Mouse (Mus musculus) liver, embryonic 14.5 days (tissue): ENCODE results near the gene Gpr35. TPM values are rescaled to one million over a fixed set of nuclear protein-coding genes. Genes with fewer than 3 reads are reported as not detected.

ENCODE experiments used
- ATAC-seq: fragments of 200-750 bp; cut with Nextera tagmentation; 2 replicates; pipeline ENCODE4 v1.8.0; 2017; ENCODE audit warnings: moderate number of reproducible peaks, mild to moderate bottlenecking, moderate library complexity; ENCODE audit not compliant: insufficient read depth
- DNase-seq, 3 experiments: peaks; one replicate each; pipeline ENCODE4 v3.0.0-alpha.2; 2012 to 2013; ENCODE audit warnings: low read depth in 3 of 3, low spot score in 3 of 3
- H3K27ac ChIP-seq: fragments of 300-500 bp; sonication (generic); 2 replicates; pipeline ENCODE4 v1.5.1; 2014; ENCODE audit warnings: moderate library complexity, mild to moderate bottlenecking, control low read depth, inconsistent platforms
- H3K27me3 ChIP-seq: fragments of 300-500 bp; sonication (generic); 2 replicates; pipeline ENCODE4 v1.6.1; 2014; ENCODE audit warnings: mild to moderate bottlenecking, low read length, moderate library complexity; ENCODE audit not compliant: control insufficient read depth, insufficient read depth
- H3K36me3 ChIP-seq: fragments of 300-500 bp; sonication (generic); replicated peaks from 2 replicates; pipeline ENCODE4 v1.6.1; 2014; ENCODE audit warnings: low read depth; ENCODE audit not compliant: control insufficient read depth, insufficient read depth
- H3K4me1 ChIP-seq, 2 experiments: fragments of 200-500 bp in 1 of 2; fragments of 300-500 bp in 1 of 2; sonication (generic) in 1 of 2; replicated peaks; 2 replicates each; pipeline ENCODE4 v1.6.1; 2012 to 2014; ENCODE audit warnings: antibody characterized with exemption in 1 of 2, inconsistent platforms in 1 of 2, low read length in 1 of 2; ENCODE audit not compliant: control insufficient read depth in 2 of 2, insufficient read depth in 2 of 2
- H3K4me2 ChIP-seq: fragments of 300-500 bp; sonication (generic); 2 replicates; pipeline ENCODE4 v1.6.1; 2014; ENCODE audit warnings: low read depth, mild to moderate bottlenecking, control low read depth, moderate library complexity
- H3K4me3 ChIP-seq, 2 experiments: fragments of 200-500 bp in 1 of 2; fragments of 300-500 bp in 1 of 2; sonication (generic) in 1 of 2; 2 replicates each; pipeline ENCODE4 v1.5.1; 2012 to 2014; ENCODE audit warnings: low read depth in 2 of 2, low read length in 2 of 2, mild to moderate bottlenecking in 2 of 2, control low read depth in 1 of 2, inconsistent platforms in 1 of 2, moderate library complexity in 1 of 2; ENCODE audit not compliant: insufficient read depth in 1 of 2
- H3K9ac ChIP-seq: fragments of 300-500 bp; sonication (generic); replicated peaks from 2 replicates; pipeline ENCODE4 v1.6.1; 2014; ENCODE audit warnings: mild to moderate bottlenecking, control low read depth, moderate library complexity
- H3K9me3 ChIP-seq: fragments of 300-500 bp; sonication (generic); 2 replicates; pipeline ENCODE4 v1.6.1; 2016; ENCODE audit warnings: low read length, mixed read lengths; ENCODE audit not compliant: control insufficient read depth
- CTCF ChIP-seq: IDR thresholded peaks from 2 replicates; pipeline ENCODE4 v1.5.1; 2016; ENCODE audit warnings: antibody characterized with exemption, low read depth, control low read depth
- EP300 ChIP-seq: IDR thresholded peaks from 2 replicates; pipeline ENCODE4 v1.6.1; 2016; ENCODE audit warnings: antibody characterized with exemption, low read depth
- WGBS: fragments of 180-500 bp; shearing (Covaris S2); extraction: QIAGEN DNeasy Blood & Tissue Kit; methylation state at CpG from one replicate; pipeline ENCODE4 v1.1.7; 2014; ENCODE audit not compliant: insufficient replicate concordance; 5-methylcytosine and 5-hydroxymethylcytosine counted together
- polyA plus RNA-seq, 2 experiments: library from polyadenylated mRNA; depleted of rRNA in 1 of 2; stranded (reverse) in 1 of 2; unstranded in 1 of 2; fragments of >200 nt; fragmentation: Nextera tagmentation in 1 of 2; extraction: Ambion mirVana in 1 of 2; gene quantifications; 2 replicates each; pipeline versions ENCODE4 v1.2.1 to v1.2.3; 2012 to 2014

The Gpr35 gene
- polyA plus RNA-seq, 2 experiments = 0.40 to 0.76 TPM

DNA sequence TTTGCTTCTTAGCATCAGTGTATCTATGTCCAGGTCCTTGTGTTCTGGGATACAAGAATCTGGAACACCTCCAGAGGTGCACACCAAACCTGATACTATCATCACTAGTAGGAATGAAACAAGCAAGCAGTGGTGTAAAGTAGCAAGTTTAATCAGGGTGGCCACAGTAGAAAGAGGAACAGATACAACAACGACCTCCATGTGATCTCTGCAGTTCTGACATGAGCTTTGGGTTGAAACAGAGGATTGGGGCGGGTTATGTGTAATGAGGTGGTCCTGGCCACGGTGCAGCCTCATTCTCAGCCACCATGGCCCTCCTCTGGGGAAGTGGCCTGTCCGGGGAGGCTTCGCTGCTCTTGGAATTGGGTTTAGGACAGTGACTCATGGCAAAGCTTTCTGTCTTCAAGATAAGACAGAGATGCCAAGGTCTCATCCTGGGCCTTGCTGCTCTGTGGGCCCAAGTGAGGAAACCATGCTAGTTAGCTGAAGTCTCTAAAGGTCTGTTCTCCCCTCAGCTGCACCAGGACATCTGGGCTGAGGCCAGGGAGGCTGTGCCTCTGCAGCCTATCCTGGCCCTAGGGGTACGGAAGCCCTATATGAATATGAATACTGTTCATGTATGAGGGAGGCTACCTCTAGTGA, 41.7 kb downstream of the Gpr35 start:
- Histone ChIP-seq H3K4me1 (no peaks in the 10 kb centered on the region), H3K9me3 (no peaks in the 10 kb centered on the region), H3K9ac (no peak overlapping the region), H3K36me3 (no peaks in the 10 kb centered on the region), H3K27ac (no peak overlapping the region), H3K27me3 (no peaks in the 10 kb centered on the region), H3K4me3 (no peak overlapping the region), H3K4me2 (no peak overlapping the region)
- ATAC-seq (no peak), DNase-seq (no peak)
- WGBS = 55% methylated on average over 6 of the region's 6 CpGs
- TF ChIP-seq CTCF (no peak), EP300 (no peak)

DNA sequence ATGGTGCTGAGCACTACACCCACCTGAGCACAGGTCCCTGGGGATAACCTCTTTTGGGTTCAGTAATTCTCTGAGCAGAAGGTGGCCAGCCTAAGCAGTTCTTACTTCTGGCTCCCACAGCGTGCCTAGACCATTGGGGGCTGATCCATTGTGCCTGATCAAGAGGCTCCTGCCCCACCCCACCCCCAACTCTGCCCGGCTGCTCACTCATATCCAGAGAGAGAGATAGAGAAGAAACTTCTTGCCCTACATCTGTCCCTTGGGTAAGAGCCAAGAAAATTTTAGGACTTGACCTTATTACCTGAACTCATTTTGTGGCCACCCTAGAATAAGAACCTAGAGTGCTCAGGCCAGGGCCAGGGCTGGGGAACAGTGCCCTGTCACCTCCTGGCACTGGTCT, 42.2 kb downstream of the Gpr35 start:
- H3K4me2 ChIP-seq = no peak overlapping the region
- no peaks in the 10 kb centered on the region for H3K4me1 ChIP-seq
- H3K9ac ChIP-seq = no peak overlapping the region
- no peaks in the 10 kb centered on the region for H3K9me3 ChIP-seq
- no peaks in the 10 kb centered on the region for H3K27me3 ChIP-seq
- H3K27ac ChIP-seq = no peak overlapping the region
- TF ChIP-seq CTCF = no peak
- no peak for TF ChIP-seq EP300
- whole genome bisulfite sequencing = 49% methylated on average over 2 of the region's 2 CpGs
- H3K36me3 ChIP-seq = no peaks in the 10 kb centered on the region
- H3K4me3 ChIP-seq = no peak overlapping the region
- DNase-seq (no peak), ATAC-seq (no peak)

DNA sequence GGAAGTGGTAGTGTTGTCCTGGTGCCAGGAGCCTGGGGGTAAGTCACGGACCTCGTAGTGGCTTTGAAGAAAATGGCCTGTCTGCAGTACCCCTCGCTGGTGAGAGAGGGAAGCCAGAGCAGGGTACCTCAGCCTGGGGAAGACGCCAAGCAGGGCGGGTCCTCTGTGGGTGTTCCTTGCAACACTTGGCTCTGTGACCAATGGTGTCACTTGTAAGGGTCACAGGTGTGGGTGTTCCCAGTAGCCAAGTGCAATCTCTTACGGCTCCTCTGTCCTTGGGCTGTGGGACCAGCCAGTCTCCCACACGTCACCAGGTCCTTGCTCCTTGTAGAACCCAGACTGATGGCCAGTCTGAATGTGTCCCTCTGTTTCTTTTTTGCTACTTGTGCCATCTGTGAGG, 55.4 kb downstream of the Gpr35 start, which contains the start of gene Aqp12:
Gene Aqp12 (plus strand): TSS at position 274 of the 400 bp plus-strand sequence.
- 56% methylated on average over 7 of the region's 7 CpGs for WGBS
- ATAC-seq = no peak
- Histone ChIP-seq H3K4me3 (no peak within 1 kb of the TSS), H3K27me3 (no peaks in the 10 kb centered on the region), H3K4me2 (no peak within 1 kb of the TSS), H3K36me3 (no peaks in the 10 kb centered on the region), H3K9ac (no peak within 1 kb of the TSS), H3K9me3 (no peaks in the 10 kb centered on the region), H3K27ac (no peak within 1 kb of the TSS), H3K4me1 (no peaks in the 10 kb centered on the region)
- no peak for TF ChIP-seq EP300
- TF ChIP-seq CTCF = no peak
- no peak for DNase-seq

DNA sequence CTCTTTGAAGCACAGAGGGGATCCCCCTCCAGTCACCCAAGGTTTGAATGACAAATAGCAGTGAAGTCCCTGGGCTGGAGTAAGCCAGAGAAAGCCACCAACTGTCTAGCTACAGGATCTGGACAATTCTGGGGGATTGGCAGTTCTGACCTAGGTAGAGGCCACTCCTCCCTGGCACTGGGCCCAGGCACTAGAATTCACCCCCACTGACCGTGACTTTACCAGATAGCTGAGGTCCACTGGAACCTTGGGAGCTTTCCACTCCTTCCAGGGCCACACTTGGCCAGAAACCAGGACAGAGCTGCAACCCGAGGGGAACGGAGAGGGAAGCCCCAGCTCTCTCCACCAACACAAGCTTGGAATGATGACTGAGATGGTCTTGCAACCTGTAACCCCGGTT, 58.5 kb downstream of the Gpr35 start:
- Histone ChIP-seq H3K9ac (no peak overlapping the region), H3K27ac (no peak overlapping the region), H3K4me1 (no peaks in the 10 kb centered on the region), H3K4me2 (no peak overlapping the region), H3K4me3 (no peak overlapping the region), H3K27me3 (no peaks in the 10 kb centered on the region), H3K36me3 (no peaks in the 10 kb centered on the region), H3K9me3 (no peaks in the 10 kb centered on the region)
- TF ChIP-seq CTCF (no peak), EP300 (no peak)
- DNase-seq = no peak
- WGBS = 52% methylated on average over 4 of the region's 4 CpGs
- ATAC-seq = no peak

DNA sequence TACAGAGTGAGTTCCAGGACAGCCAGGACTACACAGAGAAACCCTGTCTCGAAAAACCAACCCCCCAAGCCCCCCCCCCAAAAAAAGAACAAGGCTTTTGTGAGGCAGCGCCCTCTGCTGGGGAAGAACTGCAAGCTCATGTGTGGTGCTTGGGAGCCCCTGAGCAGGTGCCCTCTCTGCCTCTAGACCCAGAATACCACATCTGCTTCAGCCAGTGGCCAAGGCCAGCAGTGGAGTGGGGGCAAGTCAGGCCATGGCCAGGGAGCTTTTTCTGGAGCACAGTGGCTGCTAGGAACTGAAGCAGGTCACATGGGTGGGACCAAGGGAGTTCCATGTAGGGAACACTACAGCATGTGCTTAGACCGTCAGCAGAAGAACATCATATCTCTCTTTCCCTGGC, 60.1 kb downstream of the Gpr35 start:
- Histone ChIP-seq H3K27me3 (no peaks in the 10 kb centered on the region), H3K4me1 (no peaks in the 10 kb centered on the region), H3K36me3 (no peaks in the 10 kb centered on the region), H3K27ac (no peak overlapping the region), H3K9ac (no peak overlapping the region), H3K4me2 (no peak overlapping the region), H3K4me3 (no peak overlapping the region), H3K9me3 (no peaks in the 10 kb centered on the region)
- ATAC-seq = no peak
- WGBS = 27% methylated on average over 3 of the region's 3 CpGs
- peak; percentile 72 for TF ChIP-seq CTCF
- TF ChIP-seq EP300 = no peak
- DNase-seq = no peak
